Mouse (Mus musculus) gastrocnemius, adult 2 months (tissue): ENCODE results near the gene Sf1. TPM values are rescaled to one million over a fixed set of nuclear protein-coding genes. Genes with fewer than 3 reads are reported as not detected.

Source experiments
- DNase-seq: peaks from one replicate; pipeline ENCODE4 v3.0.0; 2022
- H3K27ac ChIP-seq: fragments of 200-600 bp; 2 replicates; pipeline ENCODE4 v1.8.1; 2022; ENCODE audit warnings: mild to moderate bottlenecking
- H3K4me3 ChIP-seq: fragments of 200-600 bp; 2 replicates; pipeline ENCODE4 v1.8.1; 2022; ENCODE audit warnings: mild to moderate bottlenecking, moderate library complexity
- CTCF ChIP-seq: fragments of 200-600 bp; IDR thresholded peaks from 2 replicates; pipeline ENCODE4 v1.8.1; 2022; ENCODE audit warnings: antibody characterized with exemption, mild to moderate bottlenecking, moderate library complexity
- intact Hi-C: fragments of 180-260 bp; cut with DNase I; formaldehyde crosslinking; loops from one replicate; pipeline ENCODE4 v1.15.1; 2025
- total RNA-seq, 2 experiments: library from RNA; stranded (reverse); gene quantifications; 2 replicates each; pipeline ENCODE4 v1.2.3; 2021

Gene Sf1
- total RNA-seq, 2 experiments from 2014 or later, result 95.2 to 98.6 TPM

- peak; percentile 94 for DNase-seq
- peak within 1 kb of the TSS; percentile 79 for H3K4me3 ChIP-seq
- intact Hi-C loops, result loop anchor here (10.0 kb wide), 1 partner anchor 210 kb away; the partner anchor contains the start of gene Snx15
- H3K27ac ChIP-seq, result peak within 1 kb of the TSS; percentile 90
- TF ChIP-seq CTCF, result peak; percentile 58
These were observed 28.6 kb upstream of the Sf1 start, which contains the start of gene Men1 for GRCm38 (mm10) chr19:6334673-6335457. Gene Men1, plus strand, starts transcription at chr19:6334979.

- Histone ChIP-seq H3K27ac (peak overlapping the region; percentile 90), H3K4me3 (peak overlapping the region; percentile 79)
- no peak for DNase-seq
- no peak for TF ChIP-seq CTCF
- intact Hi-C loops, result loop anchor here (10.0 kb wide), 1 partner anchor 211 kb away; the partner anchor contains the start of gene Snx15
These were observed 28.0 kb upstream of the Sf1 start for GRCm38 (mm10) chr19:6335458-6335827.

GRCm38 (mm10) chr19:6336920-6337319 lies 26.6 kb upstream of the Sf1 start:
- Histone ChIP-seq H3K4me3 (no peak overlapping the region; the same call in 1 of the 2 replicates), H3K27ac (no peak overlapping the region)
- no peak for TF ChIP-seq CTCF
- intact Hi-C loops, result loop anchor here (10.0 kb wide), 1 partner anchor 212 kb away; the partner anchor contains the start of gene Snx15
- peak; percentile 16 for DNase-seq

GRCm38 (mm10) chr19:6338171-6338570 lies 25.3 kb upstream of the Sf1 start:
- peak; percentile 20 for DNase-seq
- Histone ChIP-seq H3K27ac (no peak overlapping the region), H3K4me3 (no peak overlapping the region)
- TF ChIP-seq CTCF, result no peak
- intact Hi-C loops, result loop anchor here (10.0 kb wide), 1 partner anchor 213 kb away; the partner anchor contains the start of gene Snx15

- TF ChIP-seq CTCF, result no peak
- peak; percentile 20 for DNase-seq
- Histone ChIP-seq H3K27ac (peak overlapping the region; percentile 88), H3K4me3 (no peak overlapping the region)
- intact Hi-C loops, result loop anchor here (10.0 kb wide), 1 partner anchor 214 kb away; the partner anchor contains the start of gene Snx15
These were observed 24.8 kb upstream of the Sf1 start for GRCm38 (mm10) chr19:6338716-6339115.

- intact Hi-C loops, result loop anchor here (10.0 kb wide), 1 partner anchor 214 kb away; the partner anchor contains the start of gene Snx15
- Histone ChIP-seq H3K4me3 (peak overlapping the region; percentile 94), H3K27ac (peak overlapping the region; percentile 88)
- TF ChIP-seq CTCF, result no peak
- DNase-seq, result peak; percentile 18
These were observed 24.3 kb upstream of the Sf1 start for GRCm38 (mm10) chr19:6339191-6339590.

- peak overlapping the region; percentile 88 for H3K27ac ChIP-seq
- peak; percentile 56 for DNase-seq
- TF ChIP-seq CTCF, result peak; percentile 34; the same call in 1 of the 2 replicates
- H3K4me3 ChIP-seq, result peak overlapping the region; percentile 94
- intact Hi-C loops, result loop anchor here (10.0 kb wide), 1 partner anchor 215 kb away; the partner anchor contains the start of gene Snx15
These were observed 23.5 kb upstream of the Sf1 start for GRCm38 (mm10) chr19:6339890-6340504.

GRCm38 (mm10) chr19:6340524-6341452 lies 22.7 kb upstream of the Sf1 start, which contains the start of gene Map4k2:
Gene Map4k2, plus strand, starts transcription at chr19:6341135.
- intact Hi-C loops, result no loop called here
- peak; percentile 51 for TF ChIP-seq CTCF
- Histone ChIP-seq H3K4me3 (peak within 1 kb of the TSS; percentile 94), H3K27ac (peak within 1 kb of the TSS; percentile 89)
- peak; percentile 95 for DNase-seq

- no peak for TF ChIP-seq CTCF
- H3K4me3 ChIP-seq, result peak overlapping the region; percentile 94
These were observed 21.9 kb upstream of the Sf1 start for GRCm38 (mm10) chr19:6341453-6342077.

GRCm38 (mm10) chr19:6342276-6342933 lies 21.1 kb upstream of the Sf1 start:
- peak overlapping the region; percentile 94 for H3K4me3 ChIP-seq
- no peak for TF ChIP-seq CTCF
- H3K27ac ChIP-seq, result peak overlapping the region; percentile 89
- intact Hi-C loops, result no loop called here
- DNase-seq, result peak; percentile 27

More at GRCm38 (mm10) chr19:6341453-6342077, 21.9 kb upstream of the Sf1 start:
- H3K27ac ChIP-seq, result peak overlapping the region; percentile 89
- DNase-seq, result no peak
- intact Hi-C loops, result no loop called here
